Mouse (Mus musculus) sigmoid colon, adult 10 weeks (tissue): ENCODE results near the gene Dusp13. TPM values are rescaled to one million over a fixed set of nuclear protein-coding genes. Genes with fewer than 3 reads are reported as not detected.

Experiments
- polyA plus RNA-seq: library from polyadenylated mRNA; stranded (reverse); fragments of 350-450 nt; fragmentation: Illumina TruSeq; extraction: RNeasy Lipid Tissue Mini Kit (QIAGEN cat#74804); gene quantifications from one replicate; pipeline ENCODE4 v1.2.3, GENCODE M21; 2014; ENCODE audit warnings: low read depth, low replicate concordance

Dusp13 gene
- not detected for polyA plus RNA-seq

GRCm38 (mm10) chr14:21750881-21751542, at the start of gene Dusp13:
Gene Dusp13, minus strand, starts transcription at chr14:21751181.

GRCm38 (mm10) chr14:21750008-21750880, 737 bp downstream of the Dusp13 start, which contains the start of gene Samd8:
Gene Samd8, plus strand, starts transcription at chr14:21750531.

GRCm38 (mm10) chr14:21714486-21714885, 36.5 kb downstream of the Dusp13 start, which contains the start of gene Dupd1:
Gene Dupd1, minus strand, starts transcription at chr14:21714576.

Other genes starting within 250 kb of the Dusp13 start
- gene Dupd1, start 36.6 kb downstream of the Dusp13 start, polyA plus RNA-seq, result not detected
- 44.9 TPM for gene Samd8, start 650 bp downstream of the Dusp13 start, polyA plus RNA-seq
- 690 TPM for gene Vdac2, start 74.1 kb upstream of the Dusp13 start, polyA plus RNA-seq
- gene Comtd1, start 97.8 kb upstream of the Dusp13 start, polyA plus RNA-seq, result 0.47 TPM
- 9.9 TPM for gene Zfp503, start 238.4 kb upstream of the Dusp13 start, polyA plus RNA-seq